25 mouse cellular contexts compared by ENCODE assay signal in the genomic region with DNA sequence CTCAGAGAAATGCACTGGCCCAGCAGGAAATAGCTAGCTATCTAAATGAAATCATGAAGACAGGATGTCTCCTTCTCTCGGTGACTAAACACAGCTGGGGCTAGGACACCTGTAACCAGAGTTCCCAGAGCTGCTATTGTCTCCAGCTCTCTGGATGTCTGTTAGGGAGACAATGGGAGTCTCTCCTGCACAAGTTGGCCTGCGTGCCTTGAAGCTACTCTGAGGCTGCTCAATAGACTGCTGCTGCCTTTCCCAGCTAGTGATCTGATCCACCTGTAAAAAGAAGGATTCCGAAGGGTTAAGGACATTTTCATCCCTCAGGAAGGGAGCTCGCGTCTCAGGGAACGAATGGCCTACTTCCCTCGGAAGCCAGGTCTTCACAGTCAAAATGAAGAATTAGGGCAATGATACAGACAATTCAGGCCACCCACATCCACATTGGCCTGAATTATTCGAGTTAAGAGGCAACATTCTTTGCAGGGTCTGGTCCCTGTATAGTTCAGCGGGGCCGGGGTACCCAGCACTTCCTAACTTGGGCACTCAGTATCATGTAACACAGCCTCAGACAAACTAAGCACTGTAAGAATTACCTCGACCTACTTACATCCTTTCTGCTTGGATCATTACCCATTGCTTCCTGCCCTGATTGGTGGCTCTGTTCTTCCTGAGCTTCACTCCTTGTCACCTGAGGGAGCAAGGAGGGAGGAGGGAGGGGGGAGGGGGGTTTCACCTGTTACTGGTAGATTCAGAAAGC. TPM values are rescaled to one million over a fixed set of nuclear protein-coding genes. Genes with fewer than 3 reads are reported as not detected.
DNase-seq lines count a peak whose midpoint lies in the region; ATAC-seq and TF ChIP-seq lines count a peak whose summit lies in the region.
"Had no signal": no experiment of that assay in that cellular context is flagged by ENCODE, and none has a peak within 500 bp of the region (broad histone marks: within the 10 kb centered on the region; RNA-seq: fewer than 3 reads in every experiment).

No protein-coding gene starts in this region.

- ATAC-seq in forebrain, postnatal 0 days, result no peak
- ATAC-seq in forebrain, embryonic 16.5 days, result no peak
- no peak for ATAC-seq in midbrain, embryonic 14.5 days (ENCODE audit: low FRiP score, low TSS enrichment)
- ATAC-seq in midbrain, embryonic 11.5 days (ENCODE audit: low FRiP score), result no peak
- peak; percentile 70 for ATAC-seq in hindbrain, postnatal 0 days
- no peak for ATAC-seq in erythroid progenitor cell, adult 5-6 weeks (replicated peaks; ENCODE audit: low FRiP score, poor library complexity, severe bottlenecking)
- ATAC-seq: activated CD4-positive, CD25-positive, alpha-beta regulatory T cell, adult 4 months; intestine, embryonic 16.5 days; liver, postnatal 0 days had no signal

- 0 out of 2 replicates have a peak overlapping the region, but pooled peaks have one; percentile 29 for H3K27ac ChIP-seq in forebrain, postnatal 0 days (ENCODE audit: low read depth, low read length)
- no peak overlapping the region for H3K27ac ChIP-seq in forebrain, embryonic 16.5 days (ENCODE audit: low read length)
- no peak overlapping the region; the same call in 1 of the 2 replicates for H3K27ac ChIP-seq in midbrain, embryonic 14.5 days (replicated peaks; ENCODE audit: low read depth, low read length)
- no peak overlapping the region for H3K27ac ChIP-seq in midbrain, embryonic 11.5 days (ENCODE audit: low read depth, low read length)
- H3K27ac ChIP-seq in hindbrain, postnatal 0 days, result peak overlapping the region; percentile 32
- H3K27ac ChIP-seq: layer of hippocampus, adult 2 months; limb, embryonic 12.5 days had no signal

- no peak overlapping the region for H3K4me3 ChIP-seq in forebrain, postnatal 0 days (ENCODE audit: low read depth, low read length)
- H3K4me3 ChIP-seq in forebrain, embryonic 16.5 days (replicated peaks; ENCODE audit: low read length), result no peak overlapping the region
- no peak overlapping the region for H3K4me3 ChIP-seq in midbrain, embryonic 14.5 days (replicated peaks; ENCODE audit: low read depth, low read length)
- H3K4me3 ChIP-seq in midbrain, embryonic 11.5 days (ENCODE audit: low read depth, low read length), result no peak overlapping the region
- H3K4me3 ChIP-seq in hindbrain, postnatal 0 days (ENCODE audit: low read length), result no peak overlapping the region
- H3K4me3 ChIP-seq: layer of hippocampus, adult 2 months; limb, embryonic 12.5 days had no signal

- TF ChIP-seq CTCF in forebrain, postnatal 0 days (IDR thresholded peaks at IDR 0.05; ENCODE audit: low read depth), result no peak
- TF ChIP-seq CTCF in hindbrain, postnatal 0 days (IDR thresholded peaks at IDR 0.05; ENCODE audit: low read depth), result no peak

- no peaks in the 10 kb centered on the region for H3K36me3 ChIP-seq in forebrain, postnatal 0 days (ENCODE audit: insufficient read depth)
- no peaks in the 10 kb centered on the region for H3K36me3 ChIP-seq in forebrain, embryonic 16.5 days (ENCODE audit: control insufficient read depth, insufficient read depth)
- no peaks in the 10 kb centered on the region for H3K36me3 ChIP-seq in midbrain, embryonic 14.5 days (ENCODE audit: control insufficient read depth, insufficient read depth, low read length)
- H3K36me3 ChIP-seq in midbrain, embryonic 11.5 days (ENCODE audit: control insufficient read depth, insufficient read depth, low read length), result no peaks in the 10 kb centered on the region
- H3K36me3 ChIP-seq in hindbrain, postnatal 0 days (ENCODE audit: insufficient read depth, low read length), result no peaks in the 10 kb centered on the region
- H3K36me3 ChIP-seq: limb, embryonic 12.5 days had no signal

- DNase-seq in forebrain, postnatal 0 days, result no peak
- DNase-seq in midbrain, embryonic 14.5 days, result peak; percentile 19
- no peak for DNase-seq in midbrain, embryonic 11.5 days (ENCODE audit: low spot score, missing footprints)
- DNase-seq in hindbrain, postnatal 0 days (ENCODE audit: low spot score), result no peak
- no peak for DNase-seq in layer of hippocampus, postnatal 25 days (ENCODE audit: extremely low spot score in 1 of 2, low spot score in 1 of 2)
- DNase-seq: adrenal gland, adult 8-10 months; cerebellum, adult 8-10 months; gastrocnemius, postnatal 36 days; kidney, adult 9 months; kidney, postnatal 14 days; layer of hippocampus, postnatal 36 days; liver, postnatal 0 days; lung, postnatal 10 days; right cerebral cortex, postnatal 25 days; spleen, adult 18-20 months had no signal

- H3K4me1 ChIP-seq in forebrain, postnatal 0 days (ENCODE audit: insufficient read depth), result no peaks in the 10 kb centered on the region
- H3K4me1 ChIP-seq in forebrain, embryonic 16.5 days (replicated peaks; ENCODE audit: control insufficient read depth, insufficient read depth, low read length), result no peaks in the 10 kb centered on the region
- H3K4me1 ChIP-seq in midbrain, embryonic 14.5 days (ENCODE audit: control insufficient read depth, insufficient read depth, low read length), result no peaks in the 10 kb centered on the region; the same call in 1 of the 2 replicates
- no peaks in the 10 kb centered on the region; the same call in 1 of the 2 replicates for H3K4me1 ChIP-seq in midbrain, embryonic 11.5 days (ENCODE audit: control insufficient read depth, insufficient read depth, low read length)
- H3K4me1 ChIP-seq in hindbrain, postnatal 0 days (ENCODE audit: insufficient read depth, low read length), result peaks cover 5% of the 10 kb centered on the region; the same call in 1 of the 2 replicates
- H3K4me1 ChIP-seq: limb, embryonic 12.5 days had no signal

- no peaks in the 10 kb centered on the region for H3K9me3 ChIP-seq in forebrain, postnatal 0 days (ENCODE audit: low read length)
- no peaks in the 10 kb centered on the region for H3K9me3 ChIP-seq in forebrain, embryonic 16.5 days (ENCODE audit: control insufficient read depth, low read length)
- no peaks in the 10 kb centered on the region for H3K9me3 ChIP-seq in midbrain, embryonic 14.5 days (ENCODE audit: control insufficient read depth, low read length)
- H3K9me3 ChIP-seq in midbrain, embryonic 11.5 days (ENCODE audit: control insufficient read depth, low read length), result no peaks in the 10 kb centered on the region
- no peaks in the 10 kb centered on the region for H3K9me3 ChIP-seq in hindbrain, postnatal 0 days (ENCODE audit: low read length)
- H3K9me3 ChIP-seq: limb, embryonic 12.5 days had no signal

- H3K27me3 ChIP-seq in forebrain, postnatal 0 days (ENCODE audit: insufficient read depth, low read length), result no peaks in the 10 kb centered on the region
- H3K27me3 ChIP-seq in forebrain, embryonic 16.5 days (replicated peaks; ENCODE audit: control insufficient read depth, insufficient read depth, low read length), result no peaks in the 10 kb centered on the region
- no peaks in the 10 kb centered on the region for H3K27me3 ChIP-seq in midbrain, embryonic 14.5 days (ENCODE audit: control insufficient read depth, insufficient read depth, low read length)
- H3K27me3 ChIP-seq in midbrain, embryonic 11.5 days (ENCODE audit: control insufficient read depth, insufficient read depth, low read length), result no peaks in the 10 kb centered on the region
- H3K27me3 ChIP-seq in hindbrain, postnatal 0 days (ENCODE audit: insufficient read depth, low read length), result no peaks in the 10 kb centered on the region
- H3K27me3 ChIP-seq: limb, embryonic 12.5 days had no signal

- H3K4me2 ChIP-seq in forebrain, postnatal 0 days (ENCODE audit: low read depth), result no peak overlapping the region
- H3K4me2 ChIP-seq in forebrain, embryonic 16.5 days (ENCODE audit: low read length), result no peak overlapping the region
- no peak overlapping the region for H3K4me2 ChIP-seq in midbrain, embryonic 14.5 days (ENCODE audit: low read length)
- no peak overlapping the region for H3K4me2 ChIP-seq in midbrain, embryonic 11.5 days
- no peak overlapping the region for H3K4me2 ChIP-seq in hindbrain, postnatal 0 days (ENCODE audit: low read depth, low read length)
- H3K4me2 ChIP-seq: limb, embryonic 12.5 days; liver, embryonic 11.5 days had no signal

- WGBS in forebrain, postnatal 0 days, result 46% methylated on average over 11 of the region's 11 CpGs
- WGBS in forebrain, embryonic 16.5 days, result 49% methylated on average over 11 of the region's 11 CpGs
- WGBS in midbrain, embryonic 14.5 days, result 55% methylated on average over 11 of the region's 11 CpGs
- 59% methylated on average over 11 of the region's 11 CpGs for WGBS in midbrain, embryonic 11.5 days
- WGBS in hindbrain, postnatal 0 days, result 36% methylated on average over 11 of the region's 11 CpGs

- no peak overlapping the region for H3K9ac ChIP-seq in forebrain, postnatal 0 days
- no peak overlapping the region for H3K9ac ChIP-seq in forebrain, embryonic 16.5 days (replicated peaks; ENCODE audit: low read depth, low read length)
- H3K9ac ChIP-seq in midbrain, embryonic 14.5 days (replicated peaks; ENCODE audit: low read length), result no peak overlapping the region
- no peak overlapping the region for H3K9ac ChIP-seq in midbrain, embryonic 11.5 days (ENCODE audit: low read length)
- H3K9ac ChIP-seq in hindbrain, postnatal 0 days (replicated peaks; ENCODE audit: low read length), result no peak overlapping the region
- H3K9ac ChIP-seq: limb, embryonic 12.5 days; liver, postnatal 0 days had no signal

RNA-seq across cellular contexts. Expression of a gene that starts 51.0 kb away (rescaled TPM):
- total RNA-seq in forebrain, postnatal 0 days (2014; rRNA removed), result 1,286 and 1,411 TPM in 2 replicates
- polyA plus RNA-seq in forebrain, postnatal 0 days (2015; fragmentation: Nextera tagmentation; extraction: Ambion mirVana), result 2,997 and 3,605 TPM in 2 replicates
- 2,125 and 2,513 TPM in 2 replicates for polyA plus RNA-seq in forebrain, embryonic 16.5 days (2015; fragmentation: Nextera tagmentation; extraction: Ambion mirVana)
- 2,477 and 2,923 TPM in 2 replicates for polyA plus RNA-seq in midbrain, embryonic 14.5 days (2014; fragmentation: Nextera tagmentation; extraction: Ambion mirVana)
- polyA plus RNA-seq in midbrain, embryonic 11.5 days (2014; fragmentation: Nextera tagmentation; extraction: Ambion mirVana), result 332 and 335 TPM in 2 replicates
- total RNA-seq in hindbrain, postnatal 0 days (2014; rRNA removed), result 1,721 and 1,894 TPM in 2 replicates
- 3,263 and 3,445 TPM in 2 replicates for polyA plus RNA-seq in hindbrain, postnatal 0 days (2015; fragmentation: Nextera tagmentation; extraction: Ambion mirVana)
- 1.3 TPM in 1 of 2 replicates, not detected in the other for total RNA-seq in erythroid progenitor cell, adult 5-6 weeks (2015; ENCODE audit: low replicate concordance)
- not detected in 2 replicates for total RNA-seq in erythroid progenitor cell, adult 5-6 weeks (2017; ENCODE audit: low replicate concordance)
- 1,000 to 10,000 TPM; 1,472 to 1,555 TPM for total RNA-seq in layer of hippocampus, postnatal 25 days (2021)
- total RNA-seq: common myeloid progenitor, adult 5-6 weeks; hematopoietic stem cell, adult 5-6 weeks; megakaryocyte progenitor cell, adult 5-6 weeks had no signal

Comparison
In these comparisons a context has a peak if more than half of its experiments do, and no peak if none do; other contexts are left out.
1. H3K27ac ChIP-seq: peak in forebrain, postnatal 0 days (single experiment) and hindbrain, postnatal 0 days (single experiment); none in forebrain, embryonic 16.5 days (single experiment), midbrain, embryonic 14.5 days (single experiment) and midbrain, embryonic 11.5 days (single experiment).